12 mouse cellular contexts compared by ENCODE assay signal in the genomic region with DNA sequence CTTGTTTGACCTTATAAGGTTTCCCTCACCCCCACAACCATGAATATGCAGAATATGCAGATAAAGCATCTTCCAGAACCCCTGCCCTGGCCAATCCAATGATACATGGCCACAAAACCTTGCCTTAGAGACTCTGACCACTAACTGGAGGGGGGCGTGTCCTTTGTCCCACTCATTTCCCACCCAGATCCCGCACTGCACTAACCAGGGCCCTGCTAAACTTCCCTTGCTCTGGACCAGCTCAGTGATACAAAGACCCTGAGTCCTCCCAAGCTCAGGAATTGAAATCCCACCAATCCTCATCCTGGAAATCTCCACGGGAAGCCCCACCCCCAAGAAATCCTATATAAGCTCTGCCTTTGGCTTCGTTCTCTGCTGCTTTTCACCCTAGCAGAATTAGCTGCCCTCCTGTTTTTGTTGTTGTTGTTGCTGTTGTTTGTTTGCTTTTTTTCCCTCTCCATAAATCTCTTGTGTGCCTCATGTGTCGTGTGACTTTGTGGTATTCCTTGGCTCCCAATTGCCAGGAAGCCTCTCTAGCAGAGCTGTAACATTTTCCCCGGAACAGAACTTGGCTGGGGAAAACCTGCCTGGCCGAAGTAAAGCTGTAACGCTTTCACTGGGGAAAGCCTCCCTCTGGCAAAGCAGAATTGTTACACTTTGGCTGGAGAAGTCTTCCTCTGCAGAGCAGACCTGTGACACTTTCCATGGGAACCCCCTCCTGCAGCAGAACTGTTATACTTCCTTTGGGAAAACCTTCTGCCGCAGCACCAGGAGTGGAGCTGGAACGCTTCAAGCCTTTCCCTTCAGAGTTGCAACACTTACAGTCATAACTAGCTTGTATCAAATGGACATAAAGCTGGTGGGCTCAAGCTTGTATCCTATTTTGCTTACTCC. TPM values are rescaled to one million over a fixed set of nuclear protein-coding genes. Genes with fewer than 3 reads are reported as not detected.
DNase-seq lines count a peak whose midpoint lies in the region; ATAC-seq lines count a peak whose summit lies in the region.
"Had no signal": no experiment of that assay in that cellular context is flagged by ENCODE, and none has a peak within 500 bp of the region (broad histone marks: within the 10 kb centered on the region; RNA-seq: fewer than 3 reads in every experiment).

No protein-coding gene starts in this region.

- H3K9ac ChIP-seq in hindbrain, embryonic 13.5 days = no peak overlapping the region
- no peak overlapping the region for H3K9ac ChIP-seq in hindbrain, embryonic 12.5 days
- no peak overlapping the region for H3K9ac ChIP-seq in heart, embryonic 12.5 days
- no peak overlapping the region for H3K9ac ChIP-seq in liver, embryonic 11.5 days (ENCODE audit: low read depth, low read length)

- no peaks in the 10 kb centered on the region for H3K9me3 ChIP-seq in hindbrain, embryonic 13.5 days
- no peaks in the 10 kb centered on the region for H3K9me3 ChIP-seq in hindbrain, embryonic 12.5 days (replicated peaks)
- no peaks in the 10 kb centered on the region for H3K9me3 ChIP-seq in heart, embryonic 12.5 days (replicated peaks)
- H3K9me3 ChIP-seq in liver, embryonic 11.5 days (ENCODE audit: control insufficient read depth, low read length) = no peaks in the 10 kb centered on the region
- H3K9me3 ChIP-seq in midbrain, embryonic 10.5 days (replicated peaks) = no peaks in the 10 kb centered on the region

- H3K4me3 ChIP-seq in hindbrain, embryonic 13.5 days = no peak overlapping the region
- no peak overlapping the region for H3K4me3 ChIP-seq in hindbrain, embryonic 12.5 days
- no peak overlapping the region for H3K4me3 ChIP-seq in heart, embryonic 12.5 days
- H3K4me3 ChIP-seq in liver, embryonic 11.5 days (ENCODE audit: low read depth, low read length) = no peak overlapping the region
- H3K4me3 ChIP-seq in midbrain, embryonic 10.5 days = no peak overlapping the region

- WGBS in hindbrain, embryonic 13.5 days = 67% methylated on average over 10 of the region's 10 CpGs
- 62% methylated on average over 10 of the region's 10 CpGs for WGBS in hindbrain, embryonic 12.5 days
- WGBS in heart, embryonic 12.5 days = 50% methylated on average over 10 of the region's 10 CpGs
- 55% methylated on average over 10 of the region's 10 CpGs for WGBS in liver, embryonic 11.5 days
- 65% methylated on average over 10 of the region's 10 CpGs for WGBS in midbrain, embryonic 10.5 days

- H3K4me2 ChIP-seq in hindbrain, embryonic 13.5 days = peak overlapping the region; percentile 92
- H3K4me2 ChIP-seq in hindbrain, embryonic 12.5 days (replicated peaks) = no peak overlapping the region
- peak overlapping the region; percentile 84 for H3K4me2 ChIP-seq in heart, embryonic 12.5 days
- H3K4me2 ChIP-seq in liver, embryonic 11.5 days = peak overlapping the region; percentile 72

- intact Hi-C loops in left cerebral cortex, postnatal 14 days (cut with DNase I) = no loop called here

- H3K27me3 ChIP-seq in hindbrain, embryonic 13.5 days = no peaks in the 10 kb centered on the region
- H3K27me3 ChIP-seq in hindbrain, embryonic 12.5 days = no peaks in the 10 kb centered on the region
- H3K27me3 ChIP-seq in heart, embryonic 12.5 days (replicated peaks) = no peaks in the 10 kb centered on the region
- no peaks in the 10 kb centered on the region for H3K27me3 ChIP-seq in liver, embryonic 11.5 days (replicated peaks; ENCODE audit: control insufficient read depth, insufficient read depth, low read length)
- H3K27me3 ChIP-seq in midbrain, embryonic 10.5 days (ENCODE audit: low read depth, poor library complexity, severe bottlenecking) = no peaks in the 10 kb centered on the region

- peak; percentile 52 for DNase-seq in NIH3T3 (ENCODE audit: low read depth)
- no peak for DNase-seq in liver, embryonic 11.5 days (ENCODE audit: low spot score)
- no peak for DNase-seq in left cerebral cortex, postnatal 14 days (ENCODE audit: low spot score in 2 of 2)
- no peak for DNase-seq in midbrain, embryonic 10.5 days (ENCODE audit: low spot score)
- DNase-seq: adrenal gland, adult 8-10 months; cerebellum, adult 9-11 months; kidney, postnatal 36 days had no signal

- H3K36me3 ChIP-seq in hindbrain, embryonic 13.5 days = no peaks in the 10 kb centered on the region
- H3K36me3 ChIP-seq in hindbrain, embryonic 12.5 days = no peaks in the 10 kb centered on the region
- no peaks in the 10 kb centered on the region for H3K36me3 ChIP-seq in heart, embryonic 12.5 days
- no peaks in the 10 kb centered on the region for H3K36me3 ChIP-seq in liver, embryonic 11.5 days (ENCODE audit: control insufficient read depth, insufficient read depth, low read length)
- no peaks in the 10 kb centered on the region for H3K36me3 ChIP-seq in midbrain, embryonic 10.5 days

- ATAC-seq in hindbrain, embryonic 13.5 days (ENCODE audit: low FRiP score) = no peak
- no peak for ATAC-seq in hindbrain, embryonic 12.5 days (ENCODE audit: low FRiP score)
- no peak for ATAC-seq in heart, embryonic 12.5 days (ENCODE audit: insufficient number of reproducible peaks, low FRiP score)
- ATAC-seq in liver, embryonic 11.5 days (replicated peaks; ENCODE audit: low FRiP score) = no peak
- ATAC-seq in CD4-positive, CD25-positive, alpha-beta regulatory T cell, adult 4 months = no peak

- no peak overlapping the region for H3K27ac ChIP-seq in hindbrain, embryonic 13.5 days
- no peak overlapping the region for H3K27ac ChIP-seq in hindbrain, embryonic 12.5 days
- no peak overlapping the region for H3K27ac ChIP-seq in heart, embryonic 12.5 days (ENCODE audit: poor library complexity, severe bottlenecking)
- H3K27ac ChIP-seq in liver, embryonic 11.5 days (ENCODE audit: low read depth, low read length) = no peak overlapping the region; the same call in 1 of the 2 replicates
- no peak overlapping the region for H3K27ac ChIP-seq in midbrain, embryonic 10.5 days (replicated peaks)

- peaks cover 26% of the 10 kb centered on the region for H3K4me1 ChIP-seq in hindbrain, embryonic 13.5 days (replicated peaks)
- peaks cover 23% of the 10 kb centered on the region for H3K4me1 ChIP-seq in hindbrain, embryonic 12.5 days
- peaks cover 27% of the 10 kb centered on the region for H3K4me1 ChIP-seq in heart, embryonic 12.5 days (replicated peaks)
- peaks cover 24% of the 10 kb centered on the region for H3K4me1 ChIP-seq in liver, embryonic 11.5 days (replicated peaks; ENCODE audit: control insufficient read depth, insufficient read depth, low read length)
- H3K4me1 ChIP-seq in midbrain, embryonic 10.5 days = peaks cover 32% of the 10 kb centered on the region

RNA-seq across cellular contexts. Expression of a gene that starts 1.2 kb away (rescaled TPM):
- polyA plus RNA-seq in hindbrain, embryonic 13.5 days (2015; fragmentation: Nextera tagmentation; extraction: Ambion mirVana) = 69.0 and 71.9 TPM in 2 replicates
- 77.2 and 78.8 TPM in 2 replicates for polyA plus RNA-seq in hindbrain, embryonic 12.5 days (2016; fragmentation: Nextera tagmentation; extraction: Ambion mirVana)
- polyA plus RNA-seq in heart, embryonic 12.5 days (2016; fragmentation: Nextera tagmentation; extraction: Ambion mirVana) = 103 and 104 TPM in 2 replicates
- 94.0 and 99.7 TPM in 2 replicates for polyA plus RNA-seq in liver, embryonic 11.5 days (2014; fragmentation: Nextera tagmentation; extraction: Ambion mirVana)
- 10 to 100 TPM; 74.0 to 75.1 TPM for total RNA-seq in left cerebral cortex, postnatal 14 days (2021)
- 100 to 1,000 TPM; 107 to 179 TPM for polyA plus RNA-seq in CD4-positive, CD25-positive, alpha-beta regulatory T cell, adult 4 months (2017; shearing (Covaris generic))
- 67.0 and 69.9 TPM in 2 replicates for polyA plus RNA-seq in midbrain, embryonic 10.5 days (2016; fragmentation: Nextera tagmentation; extraction: Ambion mirVana)

RNA-seq across cellular contexts. Expression of a gene that starts 25.6 kb away (rescaled TPM):
- 271 and 274 TPM in 2 replicates for polyA plus RNA-seq in hindbrain, embryonic 13.5 days (2015; fragmentation: Nextera tagmentation; extraction: Ambion mirVana)
- polyA plus RNA-seq in hindbrain, embryonic 12.5 days (2016; fragmentation: Nextera tagmentation; extraction: Ambion mirVana) = 276 and 287 TPM in 2 replicates
- 177 and 184 TPM in 2 replicates for polyA plus RNA-seq in heart, embryonic 12.5 days (2016; fragmentation: Nextera tagmentation; extraction: Ambion mirVana)
- 249 and 271 TPM in 2 replicates for polyA plus RNA-seq in liver, embryonic 11.5 days (2014; fragmentation: Nextera tagmentation; extraction: Ambion mirVana)
- total RNA-seq in left cerebral cortex, postnatal 14 days (2021) = 100 to 1,000 TPM; 129 to 135 TPM
- polyA plus RNA-seq in CD4-positive, CD25-positive, alpha-beta regulatory T cell, adult 4 months (2017; shearing (Covaris generic)) = 100 to 1,000 TPM in 1 of 2 experiments, 10 to 100 TPM in 1; 96.6 to 109 TPM
- 403 and 425 TPM in 2 replicates for polyA plus RNA-seq in midbrain, embryonic 10.5 days (2016; fragmentation: Nextera tagmentation; extraction: Ambion mirVana)

RNA-seq across cellular contexts. Expression of a gene that starts 25.7 kb away (rescaled TPM):
- 2.1 and 3.4 TPM in 2 replicates for polyA plus RNA-seq in hindbrain, embryonic 13.5 days (2015; fragmentation: Nextera tagmentation; extraction: Ambion mirVana)
- 13.2 and 13.3 TPM in 2 replicates for polyA plus RNA-seq in hindbrain, embryonic 12.5 days (2016; fragmentation: Nextera tagmentation; extraction: Ambion mirVana)
- polyA plus RNA-seq in heart, embryonic 12.5 days (2016; fragmentation: Nextera tagmentation; extraction: Ambion mirVana) = 14.5 TPM in 1 of 2 replicates, not detected in the other
- 1.8 and 4.5 TPM in 2 replicates for polyA plus RNA-seq in liver, embryonic 11.5 days (2014; fragmentation: Nextera tagmentation; extraction: Ambion mirVana)
- total RNA-seq in left cerebral cortex, postnatal 14 days (2021) = 10 to 100 TPM in 1 of 2 experiments, 1 to 10 TPM in 1; 6.7 to 15.7 TPM
- 1 to 10 TPM in 1 of 2 experiments, not detected in 1; 3.0 TPM for polyA plus RNA-seq in CD4-positive, CD25-positive, alpha-beta regulatory T cell, adult 4 months (2017; shearing (Covaris generic))
- 2.2 and 2.4 TPM in 2 replicates for polyA plus RNA-seq in midbrain, embryonic 10.5 days (2016; fragmentation: Nextera tagmentation; extraction: Ambion mirVana)
- polyA plus RNA-seq: spleen, adult 2 months had no signal

RNA-seq across cellular contexts. Expression of a gene that starts 41.8 kb away (rescaled TPM):
- polyA plus RNA-seq in hindbrain, embryonic 13.5 days (2015; fragmentation: Nextera tagmentation; extraction: Ambion mirVana) = 94.5 and 95.0 TPM in 2 replicates
- polyA plus RNA-seq in hindbrain, embryonic 12.5 days (2016; fragmentation: Nextera tagmentation; extraction: Ambion mirVana) = 81.6 and 82.3 TPM in 2 replicates
- 69.5 and 72.8 TPM in 2 replicates for polyA plus RNA-seq in heart, embryonic 12.5 days (2016; fragmentation: Nextera tagmentation; extraction: Ambion mirVana)
- 62.1 and 67.9 TPM in 2 replicates for polyA plus RNA-seq in liver, embryonic 11.5 days (2014; fragmentation: Nextera tagmentation; extraction: Ambion mirVana)
- total RNA-seq in left cerebral cortex, postnatal 14 days (2021) = 10 to 100 TPM; 36.3 to 41.6 TPM
- polyA plus RNA-seq in CD4-positive, CD25-positive, alpha-beta regulatory T cell, adult 4 months (2017; shearing (Covaris generic)) = 10 to 100 TPM; 42.0 to 65.6 TPM
- polyA plus RNA-seq in midbrain, embryonic 10.5 days (2016; fragmentation: Nextera tagmentation; extraction: Ambion mirVana) = 104 and 107 TPM in 2 replicates

RNA-seq across cellular contexts. Expression of a gene that starts 50.2 kb away (rescaled TPM):
- 0.67 and 0.90 TPM in 2 replicates for polyA plus RNA-seq in hindbrain, embryonic 13.5 days (2015; fragmentation: Nextera tagmentation; extraction: Ambion mirVana)
- polyA plus RNA-seq in hindbrain, embryonic 12.5 days (2016; fragmentation: Nextera tagmentation; extraction: Ambion mirVana) = 0.70 and 1.6 TPM in 2 replicates
- 1.5 and 2.5 TPM in 2 replicates for polyA plus RNA-seq in heart, embryonic 12.5 days (2016; fragmentation: Nextera tagmentation; extraction: Ambion mirVana)
- 18.6 and 19.1 TPM in 2 replicates for polyA plus RNA-seq in liver, embryonic 11.5 days (2014; fragmentation: Nextera tagmentation; extraction: Ambion mirVana)
- total RNA-seq in left cerebral cortex, postnatal 14 days (2021) = 1 to 10 TPM; 3.1 to 3.2 TPM
- polyA plus RNA-seq in CD4-positive, CD25-positive, alpha-beta regulatory T cell, adult 4 months (2017; shearing (Covaris generic)) = 100 to 1,000 TPM; 449 to 774 TPM
- 0.84 and 1.2 TPM in 2 replicates for polyA plus RNA-seq in midbrain, embryonic 10.5 days (2016; fragmentation: Nextera tagmentation; extraction: Ambion mirVana)
